Mouse (Mus musculus): Measurements from ENCODE around the gene Daam1. TPM values are rescaled to one million over a fixed set of nuclear protein-coding genes. Genes with fewer than 3 reads are reported as not detected.

Gene Daam1
- polyA plus RNA-seq, 1 experiment, result 10.1 TPM

DNA sequence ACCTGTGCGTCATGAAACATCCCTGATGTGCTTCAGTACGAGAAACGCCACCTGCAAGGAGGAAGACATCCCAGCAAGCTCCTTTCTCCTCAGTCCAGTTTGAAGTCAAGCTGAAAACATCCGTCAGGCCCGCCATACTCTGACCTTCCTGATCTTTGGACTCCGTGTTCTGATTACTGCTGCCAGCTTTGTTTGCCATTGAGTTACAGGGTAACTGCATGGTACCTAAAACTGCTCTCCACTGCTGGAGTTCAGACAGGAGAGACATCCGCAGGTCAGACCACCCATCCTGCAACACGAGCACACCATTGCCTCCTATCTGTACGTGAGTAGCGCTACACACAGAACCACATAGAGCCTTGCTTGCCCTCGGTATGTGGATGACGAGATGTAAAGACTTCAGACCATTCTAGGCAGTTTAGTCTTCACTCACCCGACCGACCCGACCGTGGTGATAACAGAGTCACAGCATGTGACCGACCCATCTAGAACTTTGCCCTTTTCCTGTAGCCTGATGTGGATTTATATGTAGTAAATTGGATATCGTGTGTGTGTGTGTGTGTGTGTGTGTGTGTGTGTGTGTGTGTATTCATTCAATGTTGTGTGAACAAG lies 161.8 kb downstream of the Daam1 start:
- H3K27me3 ChIP-seq (ENCODE audit: control insufficient read depth, insufficient read depth, insufficient read length), result no peaks in the 10 kb centered on the region
- TF ChIP-seq E2F4 (IDR thresholded peaks at IDR 0.05; ENCODE audit: insufficient read depth), result no peak
- TF ChIP-seq TCF3 (IDR thresholded peaks at IDR 0.05; ENCODE audit: insufficient read length, low read depth), result no peak
- no peak overlapping the region for H3K4me3 ChIP-seq
- no peaks in the 10 kb centered on the region for H3K79me2 ChIP-seq (ENCODE audit: control insufficient read depth, insufficient read depth)
- no peak overlapping the region for H3ac ChIP-seq (ENCODE audit: control insufficient read depth, insufficient read length)
- H3K4me2 ChIP-seq (ENCODE audit: low read depth), result no peak overlapping the region
- H3K36me3 ChIP-seq (ENCODE audit: control insufficient read depth, insufficient read depth), result peaks cover 32% of the 10 kb centered on the region

- H3ac ChIP-seq (ENCODE audit: control insufficient read depth, insufficient read length), result no peak overlapping the region
- no peaks in the 10 kb centered on the region for H3K79me2 ChIP-seq (ENCODE audit: control insufficient read depth, insufficient read depth)
- H3K4me2 ChIP-seq (ENCODE audit: low read depth), result no peak overlapping the region
- peak; percentile 18 for TF ChIP-seq POLR2AphosphoS2 (IDR thresholded peaks at IDR 0.05; ENCODE audit: insufficient read length, low read depth)
- no peak for TF ChIP-seq CEBPB (IDR thresholded peaks at IDR 0.05; ENCODE audit: insufficient read depth, poor library complexity, severe bottlenecking)
- no peak for TF ChIP-seq TCF12 (IDR thresholded peaks at IDR 0.05; ENCODE audit: insufficient read depth, poor library complexity, severe bottlenecking)
- no peak for TF ChIP-seq MYOD1 (IDR thresholded peaks at IDR 0.05; ENCODE audit: control insufficient read depth in 1 of 3, insufficient read length in 2 of 3, low read depth in 2 of 3)
- no peak overlapping the region for H3K4me3 ChIP-seq
- no peaks in the 10 kb centered on the region for H3K27me3 ChIP-seq (ENCODE audit: control insufficient read depth, insufficient read depth, insufficient read length)
- H3K36me3 ChIP-seq (ENCODE audit: control insufficient read depth, insufficient read depth), result peaks cover 14% of the 10 kb centered on the region
Measured at GRCm38 (mm10) chr12:71995831-71996230, 165.0 kb downstream of the Daam1 start.

GRCm38 (mm10) chr12:71996920-71997319 lies 166.0 kb downstream of the Daam1 start:
- no peak overlapping the region for H3K4me3 ChIP-seq
- no peak for TF ChIP-seq REST (IDR thresholded peaks at IDR 0.05; ENCODE audit: insufficient read depth, insufficient read length)
- no peak for TF ChIP-seq TCF12 (IDR thresholded peaks at IDR 0.05; ENCODE audit: insufficient read depth, poor library complexity, severe bottlenecking)
- TF ChIP-seq POLR2A (IDR thresholded peaks at IDR 0.05; ENCODE audit: insufficient read length, low read depth), result no peak
- TF ChIP-seq POLR2AphosphoS2 (IDR thresholded peaks at IDR 0.05; ENCODE audit: insufficient read length, low read depth), result no peak
- no peak for TF ChIP-seq CEBPB (IDR thresholded peaks at IDR 0.05; ENCODE audit: insufficient read depth, poor library complexity, severe bottlenecking)
- no peak for TF ChIP-seq MYOD1 (IDR thresholded peaks at IDR 0.05; ENCODE audit: control insufficient read depth in 1 of 3, insufficient read length in 2 of 3, low read depth in 2 of 3)
- no peak for TF ChIP-seq USF1 (IDR thresholded peaks at IDR 0.05; ENCODE audit: low read depth)
- TF ChIP-seq E2F4 (IDR thresholded peaks at IDR 0.05; ENCODE audit: insufficient read depth), result no peak
- no peak for TF ChIP-seq SRF (IDR thresholded peaks at IDR 0.05; ENCODE audit: control insufficient read depth, insufficient read length, low read depth)
- no peak for TF ChIP-seq MAX (IDR thresholded peaks at IDR 0.05; ENCODE audit: low read depth)
- TF ChIP-seq TCF3 (IDR thresholded peaks at IDR 0.05; ENCODE audit: insufficient read length, low read depth), result no peak
- TF ChIP-seq MYOG (IDR thresholded peaks at IDR 0.05; ENCODE audit: control insufficient read depth in 1 of 3, insufficient read depth in 1 of 3, insufficient read length in 2 of 3, low read depth in 2 of 3), result no peak
- no peak overlapping the region for H3K4me2 ChIP-seq (ENCODE audit: low read depth)
- no peaks in the 10 kb centered on the region for H3K79me2 ChIP-seq (ENCODE audit: control insufficient read depth, insufficient read depth)
- H3K36me3 ChIP-seq (ENCODE audit: control insufficient read depth, insufficient read depth), result peaks cover 11% of the 10 kb centered on the region
- no peak overlapping the region for H3ac ChIP-seq (ENCODE audit: control insufficient read depth, insufficient read length)
- no peaks in the 10 kb centered on the region for H3K27me3 ChIP-seq (ENCODE audit: control insufficient read depth, insufficient read depth, insufficient read length)

GRCm38 (mm10) chr12:71997364-71997763 lies 166.5 kb downstream of the Daam1 start:
- H3K4me3 ChIP-seq, result no peak overlapping the region
- H3K36me3 ChIP-seq (ENCODE audit: control insufficient read depth, insufficient read depth), result peaks cover 11% of the 10 kb centered on the region
- H3K4me2 ChIP-seq (ENCODE audit: low read depth), result no peak overlapping the region
- no peaks in the 10 kb centered on the region for H3K79me2 ChIP-seq (ENCODE audit: control insufficient read depth, insufficient read depth)
- TF ChIP-seq TCF3 (IDR thresholded peaks at IDR 0.05; ENCODE audit: insufficient read length, low read depth) (no peak), TCF12 (IDR thresholded peaks at IDR 0.05; ENCODE audit: insufficient read depth, poor library complexity, severe bottlenecking) (no peak), REST (IDR thresholded peaks at IDR 0.05; ENCODE audit: insufficient read depth, insufficient read length) (no peak)
- no peaks in the 10 kb centered on the region for H3K27me3 ChIP-seq (ENCODE audit: control insufficient read depth, insufficient read depth, insufficient read length)
- H3ac ChIP-seq (ENCODE audit: control insufficient read depth, insufficient read length), result no peak overlapping the region

DNA sequence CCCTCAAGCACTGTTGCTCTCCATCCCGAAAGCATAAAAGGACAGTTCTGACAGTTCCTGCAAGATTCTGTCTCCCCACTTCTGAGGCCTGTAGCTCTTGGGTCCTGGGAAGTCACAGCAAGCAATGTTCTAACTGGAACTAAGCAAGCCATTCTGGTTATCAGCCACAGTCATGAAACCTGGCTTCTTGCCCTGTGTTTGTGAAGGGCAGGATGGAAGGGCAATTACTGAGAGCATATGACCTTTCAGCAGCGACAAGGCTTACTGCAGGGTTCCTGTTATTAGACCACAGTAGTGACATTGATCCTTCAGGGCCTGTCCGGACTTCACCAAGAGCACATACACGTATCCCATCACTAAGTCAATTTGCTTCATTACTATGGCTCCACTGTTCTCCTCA lies 167.8 kb downstream of the Daam1 start:
- Histone ChIP-seq H3K36me3 (ENCODE audit: control insufficient read depth, insufficient read depth) (peaks cover 4% of the 10 kb centered on the region), H3K79me2 (ENCODE audit: control insufficient read depth, insufficient read depth) (no peaks in the 10 kb centered on the region), H3K4me2 (ENCODE audit: low read depth) (no peak overlapping the region), H3K4me3 (no peak overlapping the region), H3ac (ENCODE audit: control insufficient read depth, insufficient read length) (no peak overlapping the region), H3K27me3 (ENCODE audit: control insufficient read depth, insufficient read depth, insufficient read length) (no peaks in the 10 kb centered on the region)
- TF ChIP-seq POLR2AphosphoS2 (IDR thresholded peaks at IDR 0.05; ENCODE audit: insufficient read length, low read depth) (no peak), E2F4 (IDR thresholded peaks at IDR 0.05; ENCODE audit: insufficient read depth) (no peak), MYOG (IDR thresholded peaks at IDR 0.05; ENCODE audit: control insufficient read depth in 1 of 3, insufficient read depth in 1 of 3, insufficient read length in 2 of 3, low read depth in 2 of 3) (no peak), POLR2A (IDR thresholded peaks at IDR 0.05; ENCODE audit: insufficient read length, low read depth) (no peak), TCF12 (IDR thresholded peaks at IDR 0.05; ENCODE audit: insufficient read depth, poor library complexity, severe bottlenecking) (no peak), CEBPB (IDR thresholded peaks at IDR 0.05; ENCODE audit: insufficient read depth, poor library complexity, severe bottlenecking) (no peak), SRF (IDR thresholded peaks at IDR 0.05; ENCODE audit: control insufficient read depth, insufficient read length, low read depth) (no peak), TCF3 (IDR thresholded peaks at IDR 0.05; ENCODE audit: insufficient read length, low read depth) (no peak), MYOD1 (IDR thresholded peaks at IDR 0.05; ENCODE audit: control insufficient read depth in 1 of 3, insufficient read length in 2 of 3, low read depth in 2 of 3) (no peak)
